Mouse (Mus musculus) lung, adult 2 months (tissue): Measurements from ENCODE around the gene Polr3h. TPM values are rescaled to one million over a fixed set of nuclear protein-coding genes. Genes with fewer than 3 reads are reported as not detected.

Experiments used
- DNase-seq: peaks from one replicate; pipeline ENCODE4 v3.0.0; 2022
- H3K4me1 ChIP-seq: fragments of 200-500 bp; 2 replicates; pipeline ENCODE4 v1.6.1; 2011; ENCODE audit warnings: low read length; ENCODE audit not compliant: control insufficient read depth, insufficient read depth
- H3K4me3 ChIP-seq: fragments of 200-500 bp; replicated peaks from 2 replicates; pipeline ENCODE3; 2011; ENCODE audit warnings: low read depth, mild to moderate bottlenecking, control low read depth, low read length; ENCODE audit errors: extremely low read depth
- CTCF ChIP-seq: fragments of 200-500 bp; IDR thresholded peaks from 2 replicates; pipeline ENCODE4 v1.5.1; 2011; ENCODE audit warnings: mild to moderate bottlenecking, low read length, control low read depth; ENCODE audit not compliant: insufficient read depth
- POLR2A ChIP-seq: fragments of 200-500 bp; IDR thresholded peaks from 2 replicates; pipeline ENCODE4 v1.6.1; 2011; ENCODE audit warnings: low read depth, mild to moderate bottlenecking, control low read depth, low read length, borderline replicate concordance; ENCODE audit errors: extremely low read depth
- WGBS: fragments of 180-500 bp; shearing (Covaris S2); methylation state at CpG from one replicate; pipeline ENCODE4 v1.1.7; 2018; 5-methylcytosine and 5-hydroxymethylcytosine counted together
- polyA plus RNA-seq: library from polyadenylated mRNA; depleted of rRNA; stranded (reverse); fragments of >200 nt; gene quantifications from 2 replicates; pipeline ENCODE4 v1.2.3, GENCODE M21; 2012

The Polr3h gene
- polyA plus RNA-seq, 1 experiment: 11.8 TPM

DNA sequence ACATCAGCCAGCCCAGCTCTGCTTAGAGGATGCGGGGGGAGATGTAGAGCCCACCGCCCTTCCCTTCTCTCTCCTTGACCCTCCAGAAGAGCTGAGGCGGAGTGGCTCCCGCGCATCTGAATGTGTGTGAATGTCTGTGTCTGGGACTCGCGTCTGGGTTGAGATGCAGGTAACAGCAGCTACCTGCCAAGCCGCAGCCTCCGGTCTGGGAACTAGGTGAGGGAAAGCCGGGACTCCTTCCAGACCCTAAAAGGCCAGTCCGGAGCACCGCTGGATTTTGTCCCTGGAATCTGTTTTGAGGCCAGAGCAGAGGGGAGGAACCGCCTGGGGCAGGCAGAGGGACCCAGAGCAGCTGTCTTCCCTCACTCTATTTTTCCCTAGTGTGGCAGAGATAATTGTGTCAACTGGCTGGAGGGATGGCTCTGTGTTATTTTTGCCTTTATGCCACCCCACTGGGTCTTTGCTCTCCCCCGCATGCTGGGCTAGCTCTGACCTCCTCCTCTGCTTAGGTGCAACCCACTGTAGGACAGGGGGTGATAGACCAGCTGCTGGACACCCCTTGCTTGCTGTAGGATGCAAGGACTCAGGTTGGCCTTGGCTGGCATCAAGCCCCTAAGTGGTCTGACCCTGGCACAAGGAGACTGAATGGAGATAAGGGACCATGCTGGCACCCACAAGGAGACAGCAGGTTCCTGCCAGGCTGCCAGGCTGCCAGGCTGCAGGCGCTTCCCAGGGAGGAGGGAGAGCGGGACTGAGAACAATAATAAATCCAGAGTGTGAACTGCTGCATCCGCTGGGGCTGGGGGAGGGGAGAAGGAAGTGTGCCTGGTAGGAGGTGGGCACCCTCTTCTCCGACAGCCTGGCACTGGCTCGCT lies 11.3 kb upstream of the Polr3h start:
- peak overlapping the region; percentile 33 for H3K4me3 ChIP-seq
- no peak for DNase-seq
- 15% methylated on average over 19 of the region's 19 CpGs for WGBS
- H3K4me1 ChIP-seq: peaks cover 6% of the 10 kb centered on the region; the same call in 1 of the 2 replicates
- TF ChIP-seq POLR2A (no peak), CTCF (no peak)

DNA sequence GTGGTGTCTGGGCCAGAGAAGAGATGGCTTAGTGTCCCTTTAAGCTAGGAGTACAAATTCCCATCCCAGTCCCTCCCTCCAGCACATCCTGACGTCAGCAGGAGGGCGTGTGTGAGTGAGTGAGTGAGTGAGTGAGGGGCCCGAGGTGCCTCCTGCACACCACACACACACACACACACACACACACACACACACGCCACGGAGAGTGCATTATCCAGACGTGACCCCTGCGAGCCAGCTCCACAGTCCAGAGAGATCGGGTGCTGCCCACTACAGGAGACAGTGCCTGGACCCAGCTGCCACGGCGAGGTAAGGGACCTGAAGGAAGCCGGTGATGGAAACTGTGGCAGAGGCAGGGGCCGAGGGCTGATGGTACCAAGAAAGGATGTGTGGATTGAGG lies 10.6 kb upstream of the Polr3h start, which contains the start of gene Csdc2:
Gene Csdc2, plus strand, starts transcription at position 81 of the 400 bp plus-strand sequence.
- no peak for TF ChIP-seq POLR2A
- TF ChIP-seq CTCF: no peak
- DNase-seq: peak; percentile 18
- Histone ChIP-seq H3K4me1 (peaks cover 6% of the 10 kb centered on the region; the same call in 1 of the 2 replicates), H3K4me3 (peak within 1 kb of the TSS; percentile 33)
- WGBS: 11% methylated on average over 12 of the region's 12 CpGs

DNA sequence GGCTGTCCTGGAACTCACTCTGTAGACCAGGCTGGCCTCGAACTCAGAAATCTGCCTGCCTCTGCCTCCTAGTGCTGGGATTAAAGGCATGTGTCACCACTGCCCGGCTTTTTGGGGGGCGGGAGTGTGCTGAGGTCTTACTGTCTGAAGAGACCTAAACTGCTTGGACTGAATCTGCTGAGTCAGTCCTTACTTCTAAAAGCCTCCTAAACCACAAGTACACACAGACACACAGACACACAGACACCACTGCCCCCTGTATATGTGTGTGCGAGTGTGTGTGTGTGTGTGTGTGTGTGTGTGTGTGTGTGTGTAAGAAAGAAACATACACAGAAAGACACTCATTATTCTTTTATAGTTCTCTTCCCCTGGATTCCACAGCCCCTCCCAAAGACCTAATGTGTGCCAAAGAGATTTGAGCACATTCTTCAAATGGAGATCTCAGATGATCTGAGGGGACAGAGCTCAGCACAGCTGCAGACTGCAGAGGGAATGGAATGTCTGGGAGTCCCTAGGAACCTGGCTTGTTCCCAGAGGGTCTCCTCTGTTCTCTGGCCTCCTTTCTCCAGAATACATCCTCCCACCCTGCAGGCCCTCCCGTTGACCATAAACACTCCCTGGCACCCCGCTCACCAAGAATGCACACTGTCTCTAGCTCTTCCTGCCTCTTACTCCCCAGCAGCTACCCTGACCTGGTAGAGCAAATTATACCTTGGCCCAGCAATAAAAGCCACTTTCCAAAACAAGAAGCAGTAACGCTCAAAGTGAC lies 10.0 kb upstream of the Polr3h start:
- no peak for TF ChIP-seq CTCF
- TF ChIP-seq POLR2A: no peak
- 57% methylated on average over 7 of the region's 7 CpGs for WGBS
- no peak for DNase-seq
- peaks cover 6% of the 10 kb centered on the region; the same call in 1 of the 2 replicates for H3K4me1 ChIP-seq
- no peak overlapping the region for H3K4me3 ChIP-seq

DNA sequence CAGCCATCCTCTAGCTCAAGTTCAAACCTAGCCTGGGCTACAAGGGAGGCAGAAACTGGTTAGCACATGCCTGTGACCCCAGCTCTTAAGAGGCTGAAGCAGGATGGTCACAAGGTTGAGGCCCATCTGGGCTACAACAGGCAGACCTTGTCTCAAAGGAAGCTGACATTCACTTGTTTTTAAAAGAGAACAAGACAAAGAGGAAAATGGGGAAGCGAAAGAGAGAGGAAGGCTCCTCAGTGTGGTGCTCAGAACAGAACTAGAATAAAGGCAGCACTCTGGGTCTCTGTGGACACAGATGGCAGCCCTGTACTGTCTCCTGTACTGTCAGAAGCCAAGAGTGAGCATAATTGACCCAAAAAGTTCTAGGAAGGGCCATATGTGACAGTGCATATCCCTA lies 7.9 kb upstream of the Polr3h start:
- Histone ChIP-seq H3K4me1 (peaks cover 6% of the 10 kb centered on the region; the same call in 1 of the 2 replicates), H3K4me3 (no peak overlapping the region)
- WGBS: 91% methylated on average over 1 of the region's 1 CpGs
- TF ChIP-seq CTCF (no peak), POLR2A (no peak)
- no peak for DNase-seq

DNA sequence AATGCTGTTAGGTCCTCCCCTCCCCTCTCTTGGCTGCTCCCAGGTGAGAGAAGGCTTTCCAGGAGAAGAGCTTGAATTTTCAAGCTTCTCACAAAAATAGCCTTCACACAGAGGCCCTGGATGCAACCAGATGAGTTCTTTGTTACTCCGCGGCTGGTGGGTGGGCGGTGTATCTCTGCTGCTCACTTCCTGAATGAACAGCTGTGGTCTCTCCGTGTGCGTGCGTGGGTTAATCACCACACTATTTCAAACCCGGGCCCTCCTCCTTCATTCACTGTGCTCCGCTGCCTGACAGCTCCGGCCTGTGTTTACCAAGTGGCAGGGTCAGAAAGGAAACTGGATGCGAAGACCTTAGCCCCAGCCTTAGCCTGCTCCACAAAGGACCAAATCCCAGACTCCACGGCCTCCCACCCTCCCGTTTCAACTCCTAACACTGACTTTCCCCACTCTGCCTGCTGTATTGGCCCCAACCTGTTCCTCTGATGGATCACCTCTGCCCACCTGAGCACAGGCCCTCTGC lies 7.0 kb upstream of the Polr3h start:
- 30% methylated on average over 12 of the region's 12 CpGs for WGBS
- no peak overlapping the region for H3K4me3 ChIP-seq
- DNase-seq: no peak
- peaks cover 6% of the 10 kb centered on the region; the same call in 1 of the 2 replicates for H3K4me1 ChIP-seq
- TF ChIP-seq POLR2A (no peak), CTCF (no peak)

DNA sequence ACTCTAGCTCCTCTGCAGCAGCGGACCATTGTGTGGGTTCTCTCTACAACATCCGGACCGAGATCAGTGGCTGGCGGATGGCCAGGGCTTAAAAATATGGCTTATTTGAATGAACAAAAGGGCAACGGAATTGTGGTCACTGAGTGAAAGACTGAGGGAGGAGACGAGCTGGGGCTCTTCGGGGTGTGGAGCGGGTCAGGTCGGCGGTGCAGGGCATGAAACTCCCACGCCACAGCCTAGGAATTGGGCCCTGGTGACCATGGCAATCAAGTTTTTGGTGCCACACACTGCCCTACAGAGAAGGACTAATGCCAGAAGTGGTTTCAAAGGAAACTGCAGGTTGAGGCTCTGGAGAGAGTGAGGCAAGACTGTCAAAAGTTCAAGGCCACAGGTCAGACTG lies 2.2 kb upstream of the Polr3h start:
- no peak overlapping the region for H3K4me3 ChIP-seq
- WGBS: 22% methylated on average over 11 of the region's 11 CpGs
- TF ChIP-seq POLR2A (no peak), CTCF (no peak)
- no peak for DNase-seq
- peaks cover 9% of the 10 kb centered on the region for H3K4me1 ChIP-seq

DNA sequence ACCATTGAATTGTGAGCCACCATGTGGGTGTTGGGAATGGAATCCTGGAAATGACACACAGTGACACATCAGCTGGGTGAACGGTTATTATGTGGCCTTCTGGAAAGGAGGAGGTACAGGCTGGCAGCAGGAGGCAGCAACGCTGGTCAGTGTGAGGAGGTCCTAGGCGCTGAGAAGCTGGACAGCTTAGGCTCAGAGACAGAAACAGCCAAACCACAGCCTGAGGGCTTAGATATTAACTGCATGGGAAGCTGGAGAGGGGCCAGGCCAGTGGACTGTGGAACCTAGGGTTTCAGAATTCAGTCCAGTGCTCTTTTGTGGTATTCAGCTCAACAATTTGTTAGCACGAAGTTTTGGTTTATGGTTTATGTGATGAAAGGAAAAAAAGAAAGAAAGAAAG lies 1.7 kb upstream of the Polr3h start:
- no peak for DNase-seq
- 28% methylated on average over 4 of the region's 4 CpGs for WGBS

DNA sequence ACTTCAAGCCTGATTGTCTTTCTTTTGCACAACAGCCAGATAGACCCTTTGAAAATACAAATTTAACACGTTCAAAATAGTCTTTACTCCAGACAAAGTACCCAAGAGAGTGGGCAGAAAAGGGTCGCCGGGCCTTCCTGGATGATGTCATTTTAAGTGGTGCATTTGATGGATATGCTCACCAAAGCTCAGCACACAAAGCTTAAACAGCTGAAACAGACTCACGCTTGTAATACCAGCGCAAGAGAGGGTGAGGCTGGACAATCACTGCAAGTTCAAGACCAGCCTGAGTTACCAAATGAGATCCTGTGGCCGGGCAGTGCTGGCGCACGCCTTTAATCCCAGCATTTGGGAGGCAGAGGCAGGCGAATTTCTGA lies 394 bp upstream of the Polr3h start:
- WGBS: 33% methylated on average over 9 of the region's 9 CpGs
- Histone ChIP-seq H3K4me3 (no peak overlapping the region), H3K4me1 (peaks cover 9% of the 10 kb centered on the region)
- TF ChIP-seq CTCF: no peak
- TF ChIP-seq POLR2A: no peak
- no peak for DNase-seq

More for the DNA sequence above, 1.7 kb upstream of the Polr3h start:
- Histone ChIP-seq H3K4me3 (no peak overlapping the region), H3K4me1 (peaks cover 9% of the 10 kb centered on the region)
- TF ChIP-seq CTCF: no peak
- TF ChIP-seq POLR2A: no peak

DNA sequence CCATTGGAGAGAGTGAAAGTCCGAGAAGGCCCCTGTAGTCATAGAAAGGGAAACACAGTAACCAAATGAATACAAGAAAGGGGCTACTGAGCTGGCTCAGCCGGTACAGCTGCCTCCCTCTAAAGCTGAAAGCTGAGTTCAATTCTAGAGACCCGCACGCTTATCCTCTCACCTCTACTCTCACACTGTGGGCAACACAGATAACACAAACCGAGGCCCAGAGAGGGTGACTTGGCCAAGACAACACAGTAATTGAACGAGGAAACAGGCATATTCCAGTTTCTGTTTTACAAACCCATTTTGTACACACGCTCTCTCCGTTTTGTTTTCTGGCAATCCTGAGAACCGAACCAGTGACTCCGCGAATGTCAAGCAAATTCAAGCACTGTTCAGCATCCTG lies 1.1 kb downstream of the Polr3h start:
- Histone ChIP-seq H3K4me3 (no peak overlapping the region), H3K4me1 (peaks cover 9% of the 10 kb centered on the region)
- no peak for TF ChIP-seq CTCF
- no peak for TF ChIP-seq POLR2A
- 82% methylated on average over 11 of the region's 11 CpGs for WGBS
- no peak for DNase-seq
